Comparison of ENCODE assay signal across 8 mouse cellular contexts in genomic region chr3:52641226-52642181, GRCm38 (mm10).
A peak's percentile ranks its signal among the peaks of the same experiment; 100 is the strongest.
DNase-seq lines count a peak whose midpoint lies in the region; ATAC-seq and TF ChIP-seq lines count a peak whose summit lies in the region.
"Had no signal": no experiment of that assay in that cellular context is flagged by ENCODE, and none has a peak within 500 bp of the region (broad histone marks: within the 10 kb centered on the region; RNA-seq: fewer than 3 reads in every experiment).

No protein-coding gene starts in this region.

- H3K36me3 ChIP-seq in heart, postnatal 0 days (replicated peaks; ENCODE audit: control insufficient read depth, insufficient read depth, low read length), result no peaks in the 10 kb centered on the region
- no peaks in the 10 kb centered on the region for H3K36me3 ChIP-seq in liver, embryonic 12.5 days

- WGBS in heart, postnatal 0 days, result 62% methylated on average over 10 of the region's 10 CpGs
- 66% methylated on average over 10 of the region's 10 CpGs for WGBS in liver, embryonic 12.5 days (ENCODE audit: insufficient replicate concordance)

- no peak overlapping the region for H3K4me3 ChIP-seq in cortical plate, adult 2 months (ENCODE audit: insufficient read depth, low read length)
- H3K4me3 ChIP-seq in heart, postnatal 0 days (ENCODE audit: low read depth, low read length), result no peak overlapping the region
- no peak overlapping the region for H3K4me3 ChIP-seq in liver, embryonic 12.5 days

- no peak for TF ChIP-seq EP300 in heart, postnatal 0 days (IDR thresholded peaks at IDR 0.05; ENCODE audit: low read depth)

- H3K27ac ChIP-seq in cortical plate, adult 2 months (ENCODE audit: insufficient read depth, low read length), result peak overlapping the region; percentile 91
- peak overlapping the region; percentile 51 for H3K27ac ChIP-seq in heart, postnatal 0 days (ENCODE audit: low read depth)
- H3K27ac ChIP-seq in liver, embryonic 12.5 days, result no peak overlapping the region
- H3K27ac ChIP-seq: liver, embryonic 14.5 days had no signal

- no peak overlapping the region for H3K9ac ChIP-seq in heart, postnatal 0 days (replicated peaks; ENCODE audit: low read depth, low read length)
- H3K9ac ChIP-seq in liver, embryonic 12.5 days, result no peak overlapping the region
- H3K9ac ChIP-seq: liver, embryonic 14.5 days had no signal

- no peaks in the 10 kb centered on the region for H3K9me3 ChIP-seq in heart, postnatal 0 days (replicated peaks; ENCODE audit: control insufficient read depth, low read length)
- no peaks in the 10 kb centered on the region for H3K9me3 ChIP-seq in liver, embryonic 12.5 days (replicated peaks)

- no peak for TF ChIP-seq POLR2A in cortical plate, adult 2 months (IDR thresholded peaks at IDR 0.05; ENCODE audit: extremely low read depth, insufficient read depth, low read length)

- H3K27me3 ChIP-seq in heart, postnatal 0 days (ENCODE audit: control insufficient read depth, insufficient read depth, low read length), result no peaks in the 10 kb centered on the region
- no peaks in the 10 kb centered on the region for H3K27me3 ChIP-seq in liver, embryonic 12.5 days (replicated peaks)

- peak; percentile 47; the same call in 1 of the 2 replicates for ATAC-seq in heart, postnatal 0 days (ENCODE audit: insufficient read depth, low read depth)
- ATAC-seq in liver, embryonic 12.5 days, result no peak

- no peak for TF ChIP-seq CTCF in cortical plate, adult 2 months (IDR thresholded peaks at IDR 0.05; ENCODE audit: extremely low read depth, insufficient read depth, low read length)
- no peak for TF ChIP-seq CTCF in heart, postnatal 0 days (IDR thresholded peaks at IDR 0.05; ENCODE audit: low read depth)

- H3K4me1 ChIP-seq in cortical plate, adult 2 months (ENCODE audit: control insufficient read depth, insufficient read depth, low read length), result 0 out of 2 replicates have a peak, but pooled peaks cover 1% of the 10 kb centered on the region
- H3K4me1 ChIP-seq in heart, postnatal 0 days (ENCODE audit: control insufficient read depth, insufficient read depth), result 0 out of 2 replicates have a peak, but pooled peaks cover 13% of the 10 kb centered on the region
- H3K4me1 ChIP-seq in liver, embryonic 12.5 days, result 0 out of 2 replicates have a peak, but pooled peaks cover 3% of the 10 kb centered on the region

- H3K4me2 ChIP-seq in heart, postnatal 0 days (ENCODE audit: low read depth, low read length), result 0 out of 2 replicates have a peak overlapping the region, but pooled peaks have one; percentile 11
- no peak overlapping the region for H3K4me2 ChIP-seq in liver, embryonic 12.5 days

- peak; percentile 35 for DNase-seq in right cerebral cortex, adult 18-20 months
- DNase-seq in right cerebral cortex, postnatal 25 days, result no peak
- DNase-seq in heart, postnatal 0 days (ENCODE audit: low spot score), result no peak
- DNase-seq in lung, postnatal 10 days, result peak; percentile 87
- no peak for DNase-seq in thymus, postnatal 0 days (ENCODE audit: low spot score)

Comparison
In these comparisons a context has a peak if more than half of its experiments do, and no peak if none do; other contexts are left out.
1. DNase-seq: peak in right cerebral cortex, adult 18-20 months (single experiment) and lung, postnatal 10 days (single experiment); none in right cerebral cortex, postnatal 25 days (single experiment), heart, postnatal 0 days (single experiment) and thymus, postnatal 0 days (single experiment).